In the genomic region with DNA sequence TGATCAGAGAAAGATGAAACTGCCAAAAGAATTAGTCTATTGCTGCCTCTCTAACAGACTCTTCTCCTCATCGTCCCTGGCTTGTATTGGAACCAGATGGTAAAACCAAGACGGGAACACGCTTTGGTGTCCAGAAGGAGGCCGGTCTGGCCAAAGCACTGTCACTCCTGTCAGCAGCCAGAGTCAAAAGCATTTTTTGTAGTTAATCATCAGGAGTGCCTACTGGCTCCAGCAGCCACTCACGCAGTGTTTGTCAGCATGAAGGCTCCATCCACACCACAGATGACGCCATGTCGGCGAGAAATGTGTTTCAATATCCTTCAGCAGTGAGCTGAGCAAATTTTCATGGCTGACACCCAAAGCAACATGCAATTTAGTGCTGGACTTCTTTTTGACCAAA, we compare ENCODE assay signal across 19 mouse cellular contexts.
DNase-seq lines count a peak whose midpoint lies in the region; ATAC-seq lines count a peak whose summit lies in the region.
"Had no signal": no experiment of that assay in that cellular context is flagged by ENCODE, and none has a peak within 500 bp of the region (broad histone marks: within the 10 kb centered on the region; RNA-seq: fewer than 3 reads in every experiment).

No protein-coding gene starts in this region.

- no peak overlapping the region for H3K9ac ChIP-seq in hindbrain, embryonic 16.5 days (ENCODE audit: low read depth, low read length)
- H3K9ac ChIP-seq: embryonic facial prominence, embryonic 13.5 days; heart, embryonic 13.5 days had no signal

- no peak for DNase-seq in hindbrain, embryonic 10.5 days (ENCODE audit: low spot score)
- DNase-seq in 3T3-L1 (ENCODE audit: low read depth, low spot score) (peak; percentile 9), NIH3T3 (ENCODE audit: low read depth) (peak; percentile 30)
- DNase-seq in layer of hippocampus, adult 18-20 months (ENCODE audit: low spot score in 2 of 2) = peak; percentile 29 to 54
- no peak for DNase-seq in thymus, postnatal 10 days (ENCODE audit: low spot score in 2 of 2)
- DNase-seq in heart, postnatal 25 days (ENCODE audit: low spot score) = no peak
- DNase-seq: adrenal gland, postnatal 10 days; gastrocnemius, postnatal 36 days; kidney, adult 18-20 months; kidney, postnatal 14 days; liver; lung, adult 18-20 months; lung, postnatal 36 days; right cerebral cortex, postnatal 14 days; thymus, adult 2 months had no signal

- H3K27ac ChIP-seq in hindbrain, embryonic 16.5 days (ENCODE audit: low read depth, low read length) = no peak overlapping the region
- no peak overlapping the region for H3K27ac ChIP-seq in hindbrain, embryonic 10.5 days
- H3K27ac ChIP-seq: embryonic facial prominence, embryonic 13.5 days; heart, embryonic 13.5 days had no signal

- H3K9me3 ChIP-seq in hindbrain, embryonic 16.5 days (ENCODE audit: control insufficient read depth, low read length) = no peaks in the 10 kb centered on the region
- H3K9me3 ChIP-seq in hindbrain, embryonic 10.5 days = no peaks in the 10 kb centered on the region
- H3K9me3 ChIP-seq: embryonic facial prominence, embryonic 13.5 days; heart, embryonic 13.5 days had no signal

- 66% methylated on average over 8 of the region's 8 CpGs for WGBS in hindbrain, embryonic 16.5 days
- WGBS in hindbrain, embryonic 10.5 days = 84% methylated on average over 8 of the region's 8 CpGs

- no peaks in the 10 kb centered on the region for H3K4me1 ChIP-seq in hindbrain, embryonic 16.5 days (ENCODE audit: control insufficient read depth, insufficient read depth, low read depth, low read length)
- peaks cover 7% of the 10 kb centered on the region for H3K4me1 ChIP-seq in hindbrain, embryonic 10.5 days (replicated peaks)
- H3K4me1 ChIP-seq: embryonic facial prominence, embryonic 13.5 days; heart, embryonic 13.5 days had no signal

- no peaks in the 10 kb centered on the region for H3K36me3 ChIP-seq in hindbrain, embryonic 16.5 days (ENCODE audit: control insufficient read depth, insufficient read depth, low read length)
- no peaks in the 10 kb centered on the region for H3K36me3 ChIP-seq in hindbrain, embryonic 10.5 days
- H3K36me3 ChIP-seq: embryonic facial prominence, embryonic 13.5 days; heart, embryonic 13.5 days had no signal

- peak; percentile 79 for ATAC-seq in hindbrain, embryonic 16.5 days

- intact Hi-C loops in heart, postnatal 25 days (cut with DNase I) = loop anchor here (5.0 to 10.0 kb wide), 2 partner anchors 241 to 1813 kb away; no protein-coding TSS in a partner anchor

- no peak overlapping the region for H3K4me2 ChIP-seq in hindbrain, embryonic 16.5 days (ENCODE audit: low read length)
- H3K4me2 ChIP-seq: embryonic facial prominence, embryonic 13.5 days; heart, embryonic 13.5 days; midbrain, embryonic 11.5 days had no signal

- H3K27me3 ChIP-seq in hindbrain, embryonic 16.5 days (replicated peaks; ENCODE audit: control insufficient read depth, insufficient read depth, low read length) = no peaks in the 10 kb centered on the region
- H3K27me3 ChIP-seq in hindbrain, embryonic 10.5 days (ENCODE audit: insufficient read depth, poor library complexity, severe bottlenecking) = no peaks in the 10 kb centered on the region
- H3K27me3 ChIP-seq: embryonic facial prominence, embryonic 13.5 days; heart, embryonic 13.5 days had no signal

- H3K4me3 ChIP-seq in hindbrain, embryonic 16.5 days (ENCODE audit: low read length) = no peak overlapping the region
- no peak overlapping the region for H3K4me3 ChIP-seq in hindbrain, embryonic 10.5 days
- H3K4me3 ChIP-seq: embryonic facial prominence, embryonic 13.5 days; heart, embryonic 13.5 days had no signal

Comparison
In these comparisons a context has a peak if more than half of its experiments do, and no peak if none do; other contexts are left out.
1. DNase-seq: peak in 3T3-L1 (single experiment), NIH3T3 (single experiment) and layer of hippocampus, adult 18-20 months (2 of 2); none in hindbrain, embryonic 10.5 days (single experiment), thymus, postnatal 10 days (0 of 2) and heart, postnatal 25 days (single experiment).